Mouse (Mus musculus): ENCODE data around the gene Selenbp2.
"Not testable (repeated sequence)": the region's sequence is repeated elsewhere in the genome, so short reads cannot be mapped to it uniquely, and the experiment has no call there.

GRCm38 (mm10) chr3:94710591-94710990 lies 17.2 kb downstream of the Selenbp2 start:
- not testable (repeated sequence) for TF ChIP-seq CTCF (conservative IDR thresholded peaks at IDR 0.05; ENCODE audit: insufficient read depth, insufficient read length, low read depth, low read length); POLR2A (IDR thresholded peaks at IDR 0.05; ENCODE audit: low read depth, low read length)
